Mouse (Mus musculus) adrenal gland, postnatal 10 days (tissue): ENCODE results near the gene Adgrg5. TPM values are rescaled to one million over a fixed set of nuclear protein-coding genes. Genes with fewer than 3 reads are reported as not detected.
A peak's percentile ranks its signal among the peaks of the same experiment; 100 is the strongest.

ENCODE experiments used
- DNase-seq: peaks from one replicate; pipeline ENCODE4 v3.0.0; 2021; ENCODE audit warnings: mixed read lengths
- total RNA-seq, 2 experiments: library from RNA; stranded (reverse); gene quantifications; 2 replicates each; pipeline ENCODE4 v1.2.3; 2021

Gene Adgrg5
- total RNA-seq, 2 experiments from 2014 or later = 0.27 to 0.82 TPM

GRCm38 (mm10) chr8:94973270-94973669, 49.8 kb downstream of the Adgrg5 start:
- no peak for DNase-seq

DNA sequence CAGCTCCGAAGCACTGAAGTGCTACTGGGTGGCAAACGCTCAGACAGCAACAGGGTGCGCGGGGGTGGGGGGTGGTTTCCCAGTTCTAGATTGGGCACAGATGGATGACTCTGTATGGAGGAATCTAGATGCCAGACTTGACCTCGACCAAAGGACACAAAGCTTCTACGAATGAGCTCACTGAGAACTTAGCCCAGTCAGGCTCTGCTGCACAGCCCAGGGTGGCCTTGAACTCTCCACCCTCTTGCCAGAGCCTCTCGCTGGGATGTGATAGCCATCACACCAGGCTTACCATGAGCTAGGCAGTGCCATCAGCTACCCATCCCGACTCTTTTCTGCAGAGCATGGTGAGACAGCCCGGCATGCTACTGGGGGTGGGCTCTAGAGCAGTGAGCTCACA, 50.3 kb downstream of the Adgrg5 start:
- no peak for DNase-seq

DNA sequence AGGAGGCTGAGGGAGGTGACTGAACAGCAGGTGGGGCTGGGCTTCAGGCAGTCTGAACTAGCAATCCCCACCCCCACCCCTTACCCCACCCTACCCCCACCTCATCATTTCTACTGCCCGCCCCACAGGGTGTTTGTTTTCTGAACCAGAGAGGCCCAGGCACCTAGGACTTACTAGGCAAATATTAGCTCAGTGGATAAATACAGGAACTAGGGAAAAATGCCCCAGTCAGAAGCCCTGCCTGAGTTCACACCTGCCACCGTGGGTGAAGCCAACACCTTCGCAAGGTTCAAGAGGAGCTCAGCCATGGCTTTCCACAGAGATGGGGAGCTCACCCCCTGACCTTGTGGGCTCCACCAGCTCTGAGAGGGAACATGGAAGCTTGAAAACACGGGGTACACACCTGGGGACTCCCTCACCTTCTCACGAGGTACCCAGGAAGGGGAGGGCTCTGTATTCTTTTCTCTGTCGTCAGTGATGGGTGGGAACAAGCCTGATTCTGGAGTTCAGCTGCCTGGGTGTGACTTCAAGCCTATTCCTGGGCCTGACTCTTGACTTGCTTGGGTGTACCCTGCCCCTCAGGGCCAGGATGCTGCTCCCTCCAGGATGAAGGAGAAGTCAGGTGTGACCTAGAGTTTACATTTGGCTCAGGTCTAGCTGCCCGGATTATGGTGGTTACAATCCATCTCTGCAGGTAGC, 51.1 kb downstream of the Adgrg5 start, which contains the start of gene Adgrg1:
Gene Adgrg1, plus strand, starts transcription at position 285 of the 699 bp plus-strand sequence.
- DNase-seq = no peak

DNA sequence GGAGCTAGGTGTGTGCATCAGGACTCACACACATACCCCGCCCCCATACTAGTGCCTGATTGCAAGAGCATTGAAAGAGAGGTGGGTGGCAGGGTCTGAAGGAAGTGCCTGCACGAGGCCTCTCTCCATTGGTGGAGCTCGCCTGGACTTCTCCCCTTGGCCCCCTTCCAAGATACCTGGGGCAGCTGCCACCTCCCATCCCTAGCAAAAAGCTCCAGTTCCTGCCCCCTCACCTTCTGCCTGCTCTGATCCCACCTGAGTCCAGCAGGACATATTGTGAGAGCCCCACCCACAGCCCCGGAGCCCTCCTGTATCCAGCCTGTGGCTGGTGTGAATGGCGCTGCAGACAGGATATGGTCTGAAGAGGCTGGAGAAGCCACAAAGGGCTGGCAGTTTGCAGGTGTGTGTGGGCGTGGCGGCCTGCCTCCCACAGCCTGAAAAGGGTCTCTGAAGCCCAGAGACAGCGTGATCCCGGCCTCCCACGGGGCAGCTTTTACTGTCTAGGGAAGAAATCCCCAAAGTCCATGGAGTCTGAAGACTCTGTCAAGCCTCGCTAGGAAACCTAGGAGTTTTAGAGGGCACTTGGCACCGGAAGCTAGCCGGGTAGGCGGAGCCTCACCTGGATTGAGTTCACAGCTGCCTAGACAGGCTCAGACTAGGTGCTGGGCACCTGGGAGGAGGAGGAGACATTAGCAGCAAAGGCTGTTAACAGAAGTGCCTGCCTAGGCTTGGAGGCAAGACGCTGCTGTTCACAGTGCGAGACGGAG, 53.3 kb downstream of the Adgrg5 start:
- DNase-seq = no peak

DNA sequence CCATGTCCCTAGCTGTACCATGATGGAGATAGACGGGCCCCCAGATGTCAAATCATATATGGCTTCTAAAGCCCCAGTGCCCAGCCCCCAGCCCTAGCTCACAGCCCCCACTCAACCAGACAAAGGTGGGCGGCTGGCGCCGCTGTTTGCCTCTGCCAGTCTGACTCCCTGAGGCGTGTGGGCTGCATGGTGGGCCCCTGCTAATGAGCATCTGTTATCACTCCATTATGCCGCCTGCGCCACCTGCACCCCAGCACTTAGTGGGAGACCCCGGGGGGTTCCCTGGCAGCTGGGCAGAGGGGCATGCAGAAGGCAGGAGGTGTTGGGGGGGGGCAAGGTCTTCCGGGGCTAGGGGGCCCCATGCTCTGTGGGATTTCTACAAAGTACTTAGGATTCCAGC, 54.6 kb downstream of the Adgrg5 start:
- no peak for DNase-seq

DNA sequence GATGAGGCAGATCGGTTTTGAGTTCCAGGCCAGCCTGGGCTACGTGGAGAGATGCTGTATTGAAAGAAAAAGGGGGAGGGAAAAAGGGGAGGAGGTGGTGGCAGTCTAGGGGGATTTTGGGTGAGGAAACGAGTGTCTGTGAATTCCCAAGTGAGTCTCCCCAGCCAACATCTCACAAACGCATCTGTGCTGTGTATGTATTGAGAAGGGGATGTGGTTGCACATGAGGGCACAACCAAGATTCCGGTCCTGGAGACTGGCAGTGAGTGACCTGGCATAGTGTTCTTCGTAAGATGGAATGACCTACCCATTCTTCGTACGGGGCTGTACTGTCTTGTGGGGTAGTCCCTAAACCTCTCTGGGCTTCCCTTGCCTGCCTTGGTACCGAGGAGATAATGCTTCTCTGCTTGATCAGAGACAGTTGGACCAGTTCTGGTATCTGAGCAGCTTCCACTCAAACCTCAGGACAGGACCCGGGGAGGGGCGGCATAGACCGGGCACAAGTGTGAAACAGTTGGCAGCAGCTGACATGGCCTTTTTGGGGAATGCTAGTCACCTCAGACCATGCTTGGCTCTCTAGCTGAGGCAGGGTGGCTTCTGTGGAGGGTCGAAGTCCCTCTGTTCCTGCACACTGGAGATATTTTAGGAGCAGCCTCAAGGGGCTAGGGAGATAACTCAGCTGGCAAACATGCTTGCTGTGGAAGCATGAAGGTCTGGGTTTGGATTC, 55.3 kb downstream of the Adgrg5 start:
- no peak for DNase-seq

GRCm38 (mm10) chr8:94980176-94980575, 56.7 kb downstream of the Adgrg5 start:
- DNase-seq = no peak

GRCm38 (mm10) chr8:94980976-94981375, 57.5 kb downstream of the Adgrg5 start:
- no peak for DNase-seq

GRCm38 (mm10) chr8:94981848-94982247, 58.4 kb downstream of the Adgrg5 start:
- DNase-seq = no peak

GRCm38 (mm10) chr8:94983146-94983545, 59.7 kb downstream of the Adgrg5 start:
- DNase-seq = no peak

- peak; percentile 72 for DNase-seq
Measured at GRCm38 (mm10) chr8:94983881-94984516, 60.5 kb downstream of the Adgrg5 start.

DNA sequence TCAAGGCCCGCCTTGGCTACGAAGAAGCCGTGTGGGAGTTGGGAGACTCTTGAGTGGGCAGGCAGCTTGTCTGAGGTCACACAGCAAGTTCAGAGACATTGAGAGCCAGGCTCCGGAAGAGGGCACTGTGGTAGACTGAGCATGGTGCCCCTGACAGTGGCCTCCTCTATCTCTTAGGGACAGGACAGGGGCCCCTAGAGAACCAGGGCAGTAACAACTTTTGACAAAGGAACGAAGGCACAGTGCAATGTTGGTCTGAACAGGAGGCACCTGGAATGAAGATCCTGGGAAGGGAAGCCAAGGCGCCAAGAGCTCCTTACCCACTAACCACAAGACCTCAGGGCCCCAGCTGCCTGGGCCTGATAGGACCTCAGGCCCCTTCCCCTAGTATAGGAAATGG, 61.5 kb downstream of the Adgrg5 start:
- DNase-seq = no peak

DNA sequence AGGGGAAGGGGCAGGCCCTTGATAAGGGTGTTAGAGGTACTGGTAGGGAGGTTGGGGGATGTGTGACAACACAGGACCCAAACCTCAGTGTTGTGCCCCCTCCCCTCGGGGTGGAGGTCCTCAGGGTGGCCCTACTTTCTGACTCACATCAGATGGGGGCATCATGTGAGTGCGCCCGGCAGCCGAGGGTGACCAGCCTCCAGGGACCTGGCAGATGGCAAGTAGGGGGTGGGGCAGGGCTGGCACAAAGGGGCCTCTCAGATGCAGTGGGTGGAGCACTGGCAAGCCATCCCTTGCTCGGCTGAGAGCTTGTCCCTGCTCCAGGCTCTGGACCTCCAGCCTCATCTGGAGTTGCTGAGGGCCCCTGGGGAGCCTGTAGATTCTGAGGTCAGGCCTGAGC, 63.2 kb downstream of the Adgrg5 start:
- no peak for DNase-seq

GRCm38 (mm10) chr8:94987553-94987952, 64.1 kb downstream of the Adgrg5 start:
- DNase-seq = no peak

DNA sequence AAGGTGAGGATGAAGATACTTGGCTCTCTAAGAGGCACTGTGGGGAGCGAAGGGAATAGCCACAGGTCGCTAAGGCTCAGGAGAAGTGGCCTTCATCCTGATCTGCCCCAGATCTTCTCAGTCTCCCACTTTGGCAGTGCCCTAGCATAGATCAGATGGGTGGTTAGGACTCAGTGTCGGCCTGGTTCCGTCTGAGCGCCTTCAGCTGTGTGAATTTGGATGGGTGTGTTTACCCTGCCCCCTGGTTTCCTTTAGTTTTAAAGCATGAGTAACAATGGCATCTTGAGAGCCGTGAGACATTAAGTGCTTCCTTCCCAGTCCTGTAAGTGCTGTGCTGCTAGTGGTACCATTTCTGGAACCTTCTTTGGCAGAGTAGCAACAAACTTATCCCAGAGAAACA, 65.1 kb downstream of the Adgrg5 start:
- DNase-seq = no peak

- no peak for DNase-seq
Measured at GRCm38 (mm10) chr8:94989711-94990110, 66.2 kb downstream of the Adgrg5 start.

- no peak for DNase-seq
Measured at GRCm38 (mm10) chr8:94990598-94991453, 67.3 kb downstream of the Adgrg5 start.

DNA sequence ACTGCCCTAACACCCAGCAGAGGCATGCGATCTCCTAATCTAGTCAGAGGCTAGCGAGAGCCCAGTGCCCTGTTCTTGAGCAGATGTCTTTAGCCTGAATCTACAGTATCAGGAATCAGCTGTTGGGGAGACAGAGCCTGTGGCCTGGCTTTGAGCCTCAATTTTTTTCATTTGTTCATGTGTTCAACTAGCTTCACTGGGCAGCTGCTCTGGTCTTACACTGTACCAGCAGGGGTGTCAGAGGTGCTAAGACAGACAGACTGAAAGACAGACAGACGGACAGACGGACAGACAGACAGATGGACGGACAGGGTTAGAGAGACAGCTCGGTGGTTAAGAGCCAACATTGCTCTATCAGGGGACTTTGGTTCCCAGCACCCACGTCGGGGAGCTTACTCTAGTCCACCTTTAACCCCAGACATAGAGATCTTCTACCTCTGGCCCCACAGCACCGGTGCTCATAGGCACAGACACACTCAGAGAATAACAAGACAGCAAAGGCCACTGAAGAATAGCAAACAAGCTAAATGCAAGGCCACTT, 68.0 kb downstream of the Adgrg5 start:
- no peak for DNase-seq

- no peak for DNase-seq
Measured at GRCm38 (mm10) chr8:94992010-94992409, 68.5 kb downstream of the Adgrg5 start.

GRCm38 (mm10) chr8:94992534-94992933, 69.0 kb downstream of the Adgrg5 start:
- peak; percentile 62 for DNase-seq
